Mouse (Mus musculus) forebrain, embryonic 11.5 days (tissue): Measurements from ENCODE around the gene Isg15. TPM values are rescaled to one million over a fixed set of nuclear protein-coding genes. Genes with fewer than 3 reads are reported as not detected.
A peak's percentile ranks its signal among the peaks of the same experiment; 100 is the strongest.

Experiments
- ATAC-seq: fragments of 200-750 bp; cut with Nextera tagmentation; replicated peaks from 2 replicates; pipeline ENCODE4 v1.8.0; 2017; ENCODE audit warnings: moderate TSS enrichment; ENCODE audit not compliant: low FRiP score
- DNase-seq: peaks from one replicate; pipeline ENCODE4 v3.0.0-alpha.2; 2017; ENCODE audit warnings: low spot score
- H3K27ac ChIP-seq: fragments of 300-500 bp; sonication (generic); 2 replicates; pipeline ENCODE4 v1.5.1; 2014; ENCODE audit warnings: low read depth, low read length
- H3K27me3 ChIP-seq: fragments of 300-500 bp; sonication (generic); 2 replicates; pipeline ENCODE4 v1.6.1; 2014; ENCODE audit warnings: mild to moderate bottlenecking, low read length, mixed read lengths; ENCODE audit not compliant: control insufficient read depth, insufficient read depth
- H3K36me3 ChIP-seq: fragments of 300-500 bp; sonication (generic); 2 replicates; pipeline ENCODE4 v1.6.1; 2014; ENCODE audit warnings: mild to moderate bottlenecking, low read length, moderate library complexity, mixed read lengths; ENCODE audit not compliant: control insufficient read depth, insufficient read depth
- H3K4me1 ChIP-seq: fragments of 300-500 bp; sonication (generic); replicated peaks from 2 replicates; pipeline ENCODE4 v1.6.1; 2014; ENCODE audit warnings: low read length, mixed read lengths; ENCODE audit not compliant: control insufficient read depth, insufficient read depth
- H3K4me2 ChIP-seq: fragments of 300-500 bp; sonication (generic); 2 replicates; pipeline ENCODE4 v1.6.1; 2014; ENCODE audit warnings: low read depth, mild to moderate bottlenecking, low read length, moderate library complexity, mixed read lengths; ENCODE audit not compliant: severe bottlenecking
- H3K4me3 ChIP-seq: fragments of 300-500 bp; sonication (generic); 2 replicates; pipeline ENCODE4 v1.5.1; 2014; ENCODE audit warnings: low read depth, low read length
- H3K9ac ChIP-seq: fragments of 300-500 bp; sonication (generic); 2 replicates; pipeline ENCODE4 v1.6.1; 2014; ENCODE audit warnings: low read length
- H3K9me3 ChIP-seq: fragments of 300-500 bp; sonication (generic); 2 replicates; pipeline ENCODE4 v1.6.1; 2016; ENCODE audit warnings: low read length, mixed read lengths; ENCODE audit not compliant: control insufficient read depth
- WGBS: fragments of 180-500 bp; shearing (Covaris S2); extraction: QIAGEN DNeasy Blood & Tissue Kit; methylation state at CpG from one replicate; pipeline ENCODE4 v1.1.7; 2014; 5-methylcytosine and 5-hydroxymethylcytosine counted together
- polyA plus RNA-seq: library from polyadenylated mRNA; unstranded; fragments of >200 nt; fragmentation: Nextera tagmentation; extraction: Ambion mirVana; gene quantifications from 2 replicates; pipeline ENCODE4 v1.2.1, GENCODE M21; 2014

Gene Isg15
- polyA plus RNA-seq, 1 experiment from 2014 or later, result 0.35 TPM

GRCm38 (mm10) chr4:156195927-156196870 is 4.4 kb downstream of the Isg15 start:
- peak overlapping the region; percentile 89 for H3K4me3 ChIP-seq
- no peaks in the 10 kb centered on the region; the same call in 1 of the 2 replicates for H3K36me3 ChIP-seq
- H3K27me3 ChIP-seq, result no peaks in the 10 kb centered on the region
- H3K4me2 ChIP-seq, result peak overlapping the region; percentile 70
- WGBS, result 4% methylated on average over 35 of the region's 35 CpGs
- peak overlapping the region; percentile 42; the same call in 1 of the 2 replicates for H3K27ac ChIP-seq
- DNase-seq (peak; percentile 82), ATAC-seq (no peak)
- peak overlapping the region; percentile 90 for H3K9ac ChIP-seq
- peaks cover 39% of the 10 kb centered on the region for H3K4me1 ChIP-seq
- no peaks in the 10 kb centered on the region for H3K9me3 ChIP-seq

DNA sequence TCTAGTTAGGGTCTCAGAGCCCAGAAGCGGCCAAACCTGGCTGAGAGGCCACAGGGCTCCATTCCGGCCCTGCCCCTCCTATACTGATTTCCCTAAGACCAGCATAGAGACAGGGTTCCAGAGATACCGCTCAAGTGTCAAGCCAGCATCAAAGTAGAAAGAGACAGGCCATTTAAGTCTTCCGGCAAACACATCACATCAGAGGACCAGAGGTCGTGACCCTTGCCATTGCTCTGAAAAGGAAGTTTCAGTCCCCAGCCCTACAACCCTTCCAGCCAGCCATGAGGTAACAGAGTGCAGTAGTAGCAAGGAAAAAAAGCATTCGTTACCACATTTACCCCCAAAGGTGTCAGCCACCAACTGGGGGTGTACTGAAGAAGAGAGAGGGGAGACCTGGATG is 6.3 kb downstream of the Isg15 start:
- Histone ChIP-seq H3K9me3 (no peaks in the 10 kb centered on the region), H3K36me3 (no peaks in the 10 kb centered on the region; the same call in 1 of the 2 replicates), H3K4me3 (no peak overlapping the region), H3K27ac (no peak overlapping the region), H3K4me1 (peaks cover 55% of the 10 kb centered on the region), H3K4me2 (0 out of 2 replicates have a peak overlapping the region, but pooled peaks have one; percentile 18), H3K9ac (no peak overlapping the region), H3K27me3 (no peaks in the 10 kb centered on the region)
- DNase-seq, result no peak
- 32% methylated on average over 6 of the region's 6 CpGs for WGBS
- no peak for ATAC-seq

- no peak overlapping the region for H3K4me3 ChIP-seq
- no peak for ATAC-seq
- H3K27me3 ChIP-seq, result no peaks in the 10 kb centered on the region
- no peak overlapping the region for H3K27ac ChIP-seq
- no peaks in the 10 kb centered on the region; the same call in 1 of the 2 replicates for H3K36me3 ChIP-seq
- H3K4me2 ChIP-seq, result no peak overlapping the region
- no peak overlapping the region for H3K9ac ChIP-seq
- no peaks in the 10 kb centered on the region for H3K9me3 ChIP-seq
- peaks cover 59% of the 10 kb centered on the region for H3K4me1 ChIP-seq
- 68% methylated on average over 5 of the region's 5 CpGs for WGBS
- DNase-seq, result no peak
Measured at GRCm38 (mm10) chr4:156193906-156194305, 6.7 kb downstream of the Isg15 start.

- no peak for DNase-seq
- Histone ChIP-seq H3K9ac (no peak overlapping the region), H3K27me3 (no peaks in the 10 kb centered on the region), H3K9me3 (no peaks in the 10 kb centered on the region), H3K4me2 (no peak overlapping the region), H3K4me1 (peaks cover 65% of the 10 kb centered on the region), H3K4me3 (no peak overlapping the region), H3K36me3 (no peaks in the 10 kb centered on the region; the same call in 1 of the 2 replicates), H3K27ac (no peak overlapping the region)
- 25% methylated on average over 2 of the region's 2 CpGs for WGBS
- no peak for ATAC-seq
Measured at GRCm38 (mm10) chr4:156193200-156193590, 7.4 kb downstream of the Isg15 start.

GRCm38 (mm10) chr4:156192421-156193199 is 8.0 kb downstream of the Isg15 start:
- H3K9ac ChIP-seq, result no peak overlapping the region
- no peak overlapping the region for H3K27ac ChIP-seq
- no peaks in the 10 kb centered on the region for H3K27me3 ChIP-seq
- ATAC-seq (no peak), DNase-seq (no peak)
- no peak overlapping the region for H3K4me2 ChIP-seq
- H3K9me3 ChIP-seq, result no peaks in the 10 kb centered on the region
- 57% methylated on average over 8 of the region's 8 CpGs for WGBS
- H3K36me3 ChIP-seq, result no peaks in the 10 kb centered on the region; the same call in 1 of the 2 replicates
- no peak overlapping the region for H3K4me3 ChIP-seq
- H3K4me1 ChIP-seq, result peaks cover 70% of the 10 kb centered on the region

DNA sequence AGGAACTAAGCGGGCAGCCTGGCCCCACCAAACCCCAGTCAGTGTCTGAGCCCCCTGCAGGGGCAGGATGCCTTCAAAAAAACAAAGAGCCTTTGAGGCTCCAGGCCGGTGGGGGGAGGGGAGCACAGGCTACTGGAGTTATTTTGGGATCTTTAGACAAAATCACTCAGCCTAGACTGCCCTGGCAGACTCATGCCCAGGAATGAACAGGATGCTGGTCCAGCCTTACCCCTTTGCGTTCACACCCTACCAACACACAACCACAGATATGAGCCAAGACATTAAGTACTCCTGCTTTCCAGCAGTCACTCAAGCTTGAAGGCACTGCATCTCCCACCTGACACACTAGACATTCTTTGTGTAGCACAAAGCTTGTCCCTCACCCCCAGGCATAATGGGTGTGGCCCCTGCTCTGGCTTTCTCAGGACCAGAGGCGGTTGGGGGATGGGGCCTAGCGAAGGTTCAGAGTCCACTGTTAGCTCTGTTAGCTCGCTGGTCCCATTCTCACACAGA is 11.8 kb downstream of the Isg15 start:
- Histone ChIP-seq H3K27me3 (no peaks in the 10 kb centered on the region), H3K4me2 (peak overlapping the region; percentile 19; the same call in 1 of the 2 replicates), H3K4me1 (peaks cover 69% of the 10 kb centered on the region), H3K27ac (peak overlapping the region; percentile 90), H3K9ac (peak overlapping the region; percentile 36), H3K4me3 (no peak overlapping the region), H3K9me3 (no peaks in the 10 kb centered on the region), H3K36me3 (peaks cover 2% of the 10 kb centered on the region; the same call in 1 of the 2 replicates)
- DNase-seq (peak; percentile 78), ATAC-seq (peak; percentile 56)
- WGBS, result 4% methylated on average over 6 of the region's 6 CpGs

DNA sequence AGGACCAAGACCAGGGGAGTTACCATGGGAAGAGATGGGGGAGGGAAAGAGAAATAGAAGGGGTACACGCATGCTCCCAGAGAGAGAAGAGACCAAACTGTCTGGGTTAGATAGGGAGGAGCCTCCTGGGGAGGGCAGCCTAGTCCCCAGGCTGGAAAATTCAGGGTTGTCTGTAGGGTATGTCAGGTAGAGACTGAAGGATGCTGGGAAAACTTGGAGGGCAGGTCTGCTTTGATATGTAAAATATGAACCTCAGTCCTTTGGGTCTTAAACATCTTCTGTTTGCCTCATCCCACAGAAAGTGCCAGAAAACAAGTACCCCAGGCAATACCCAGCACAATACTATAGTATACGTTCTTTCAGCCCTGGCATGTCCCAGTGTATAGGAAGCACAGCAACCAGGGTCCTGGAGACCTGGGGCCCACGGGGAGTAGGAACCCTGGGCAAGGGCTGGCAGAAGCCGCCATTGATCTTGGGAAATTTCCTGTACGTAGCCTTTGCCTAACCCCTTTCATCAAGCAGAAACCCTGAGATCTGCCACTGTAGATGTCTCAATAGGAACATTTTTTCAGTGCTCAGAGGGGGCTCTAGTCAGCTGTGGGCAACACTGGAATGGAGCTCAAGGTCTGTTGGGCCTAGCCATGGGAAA is 12.3 kb downstream of the Isg15 start:
- Histone ChIP-seq H3K27ac (peak overlapping the region; percentile 90), H3K9me3 (no peaks in the 10 kb centered on the region), H3K36me3 (peaks cover 2% of the 10 kb centered on the region; the same call in 1 of the 2 replicates), H3K4me3 (no peak overlapping the region), H3K9ac (peak overlapping the region; percentile 25), H3K4me1 (peaks cover 64% of the 10 kb centered on the region), H3K4me2 (peak overlapping the region; percentile 19; the same call in 1 of the 2 replicates), H3K27me3 (no peaks in the 10 kb centered on the region)
- 30% methylated on average over 5 of the region's 5 CpGs for WGBS
- no peak for DNase-seq
- ATAC-seq, result 0 out of 2 replicates have a peak, but pooled peaks have one; percentile 1
